23 mouse cellular contexts compared by ENCODE assay signal in the genomic region with DNA sequence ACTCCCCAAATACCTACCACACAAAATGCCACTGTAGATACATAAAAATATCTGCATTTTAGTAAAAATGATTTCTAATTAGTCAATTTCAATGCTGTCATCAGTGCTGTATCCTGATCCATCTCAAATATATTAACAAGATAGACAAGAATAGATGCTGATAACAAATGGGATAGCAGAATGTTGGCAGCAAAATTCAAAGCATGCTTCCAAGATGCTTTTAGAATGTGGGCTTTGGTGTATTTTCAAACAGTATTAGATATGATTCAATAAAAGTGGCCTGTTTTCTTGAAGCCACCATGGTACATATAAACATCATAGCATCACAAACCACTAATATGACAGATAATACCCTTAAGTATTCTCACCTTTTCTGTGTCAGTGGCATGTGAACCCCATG.
A peak's percentile ranks its signal among the peaks of the same experiment; 100 is the strongest.
DNase-seq lines count a peak whose midpoint lies in the region; ATAC-seq lines count a peak whose summit lies in the region.
"Had no signal": no experiment of that assay in that cellular context is flagged by ENCODE, and none has a peak within 500 bp of the region (broad histone marks: within the 10 kb centered on the region; RNA-seq: fewer than 3 reads in every experiment).

No protein-coding gene starts in this region.

- H3K9ac ChIP-seq in forebrain, embryonic 14.5 days (ENCODE audit: low read length), result no peak overlapping the region
- H3K9ac ChIP-seq in forebrain, embryonic 11.5 days (ENCODE audit: low read length), result no peak overlapping the region
- H3K9ac ChIP-seq: embryonic facial prominence, embryonic 13.5 days; hindbrain, embryonic 12.5 days; hindbrain, embryonic 15.5 days had no signal

- no peaks in the 10 kb centered on the region for H3K27me3 ChIP-seq in forebrain, embryonic 14.5 days (replicated peaks; ENCODE audit: control insufficient read depth, insufficient read depth, low read length)
- H3K27me3 ChIP-seq in forebrain, embryonic 11.5 days (ENCODE audit: control insufficient read depth, insufficient read depth, low read length), result no peaks in the 10 kb centered on the region
- H3K27me3 ChIP-seq: embryonic facial prominence, embryonic 13.5 days; hindbrain, embryonic 12.5 days; hindbrain, embryonic 15.5 days had no signal

- H3K27ac ChIP-seq in forebrain, embryonic 14.5 days (ENCODE audit: low read depth, low read length), result no peak overlapping the region
- H3K27ac ChIP-seq in forebrain, embryonic 11.5 days (ENCODE audit: low read depth, low read length), result no peak overlapping the region
- H3K27ac ChIP-seq: embryonic facial prominence, embryonic 10.5 days; embryonic facial prominence, embryonic 13.5 days; hindbrain, embryonic 12.5 days; hindbrain, embryonic 15.5 days had no signal

- H3K9me3 ChIP-seq in forebrain, embryonic 14.5 days (replicated peaks; ENCODE audit: control insufficient read depth, low read length), result no peaks in the 10 kb centered on the region
- H3K9me3 ChIP-seq in forebrain, embryonic 11.5 days (ENCODE audit: control insufficient read depth, low read length), result no peaks in the 10 kb centered on the region
- H3K9me3 ChIP-seq: embryonic facial prominence, embryonic 10.5 days; embryonic facial prominence, embryonic 13.5 days; hindbrain, embryonic 12.5 days; hindbrain, embryonic 15.5 days had no signal

- H3K4me1 ChIP-seq in forebrain, embryonic 14.5 days (ENCODE audit: control insufficient read depth, insufficient read depth, low read length), result no peaks in the 10 kb centered on the region
- H3K4me1 ChIP-seq in forebrain, embryonic 11.5 days (replicated peaks; ENCODE audit: control insufficient read depth, insufficient read depth, low read length), result no peaks in the 10 kb centered on the region
- H3K4me1 ChIP-seq: embryonic facial prominence, embryonic 10.5 days; embryonic facial prominence, embryonic 13.5 days; hindbrain, embryonic 12.5 days; hindbrain, embryonic 15.5 days had no signal

- DNase-seq in forebrain, embryonic 14.5 days (ENCODE audit: low spot score), result peak; percentile 19
- no peak for DNase-seq in forebrain, embryonic 11.5 days (ENCODE audit: low spot score)
- peak; percentile 28 for DNase-seq in layer of hippocampus, adult 11-12 months (ENCODE audit: low spot score)
- DNase-seq in layer of hippocampus, postnatal 10 days (ENCODE audit: low spot score in 2 of 2), result no peak
- peak; percentile 25 for DNase-seq in brain, adult 2 months (ENCODE audit: low read depth, low spot score)
- peak; percentile 42 for DNase-seq in layer of hippocampus, adult 9-10 months (ENCODE audit: low spot score)
- no peak for DNase-seq in heart, adult 11 months
- DNase-seq: adrenal gland, adult 8-10 months; adrenal gland, postnatal 25 days; cerebellum, adult 11-12 months; cerebellum, adult 8-10 months; cerebellum, postnatal 36 days; embryo, embryonic 11 days; gastrocnemius, postnatal 10 days; gastrocnemius, postnatal 36 days had no signal

- no peak overlapping the region for H3K4me2 ChIP-seq in forebrain, embryonic 14.5 days (ENCODE audit: low read length)
- no peak overlapping the region for H3K4me2 ChIP-seq in forebrain, embryonic 11.5 days (ENCODE audit: low read depth, low read length, severe bottlenecking)
- H3K4me2 ChIP-seq: embryonic facial prominence, embryonic 13.5 days; heart, embryonic 11.5 days; hindbrain, embryonic 12.5 days; hindbrain, embryonic 15.5 days had no signal

- no peak overlapping the region for H3K4me3 ChIP-seq in forebrain, embryonic 14.5 days (ENCODE audit: low read depth, low read length)
- H3K4me3 ChIP-seq in forebrain, embryonic 11.5 days (ENCODE audit: low read depth, low read length), result no peak overlapping the region
- H3K4me3 ChIP-seq: embryonic facial prominence, embryonic 10.5 days; embryonic facial prominence, embryonic 13.5 days; erythroblast, embryonic 14.5 days; hindbrain, embryonic 12.5 days; hindbrain, embryonic 15.5 days had no signal

- no peaks in the 10 kb centered on the region for H3K36me3 ChIP-seq in forebrain, embryonic 14.5 days (ENCODE audit: control insufficient read depth, insufficient read depth, low read length)
- no peaks in the 10 kb centered on the region for H3K36me3 ChIP-seq in forebrain, embryonic 11.5 days (ENCODE audit: control insufficient read depth, insufficient read depth, low read length)
- H3K36me3 ChIP-seq: embryonic facial prominence, embryonic 10.5 days; embryonic facial prominence, embryonic 13.5 days; hindbrain, embryonic 12.5 days; hindbrain, embryonic 15.5 days had no signal

- no peak for ATAC-seq in forebrain, embryonic 14.5 days
- ATAC-seq in forebrain, embryonic 11.5 days (replicated peaks; ENCODE audit: low FRiP score), result no peak
- no peak for ATAC-seq in frontal cortex, adult (ENCODE audit: low TSS enrichment)
- ATAC-seq: activated CD4-positive, CD25-positive, alpha-beta regulatory T cell, adult 4 months had no signal

Comparison
In these comparisons a context has a peak if more than half of its experiments do, and no peak if none do; other contexts are left out.
1. DNase-seq: peak in forebrain, embryonic 14.5 days (single experiment), layer of hippocampus, adult 11-12 months (single experiment), brain, adult 2 months (single experiment) and layer of hippocampus, adult 9-10 months (single experiment); none in forebrain, embryonic 11.5 days (single experiment), layer of hippocampus, postnatal 10 days (0 of 2) and heart, adult 11 months (single experiment).